Mouse (Mus musculus) frontal cortex, postnatal 25 days (tissue): ENCODE results near the gene Prss48.
A peak's percentile ranks its signal among the peaks of the same experiment; 100 is the strongest.
"Not testable (repeated sequence)": the region's sequence is repeated elsewhere in the genome, so short reads cannot be mapped to it uniquely, and the experiment has no call there.

Experiments used
- DNase-seq, 2 experiments: peaks; one replicate each; pipeline ENCODE4 v3.0.0; 2022; ENCODE audit warnings: low spot score in 2 of 2

The Prss48 gene

GRCm38 (mm10) chr3:86004751-86005150 lies 2.5 kb upstream of the Prss48 start:
- no peak for DNase-seq

DNA sequence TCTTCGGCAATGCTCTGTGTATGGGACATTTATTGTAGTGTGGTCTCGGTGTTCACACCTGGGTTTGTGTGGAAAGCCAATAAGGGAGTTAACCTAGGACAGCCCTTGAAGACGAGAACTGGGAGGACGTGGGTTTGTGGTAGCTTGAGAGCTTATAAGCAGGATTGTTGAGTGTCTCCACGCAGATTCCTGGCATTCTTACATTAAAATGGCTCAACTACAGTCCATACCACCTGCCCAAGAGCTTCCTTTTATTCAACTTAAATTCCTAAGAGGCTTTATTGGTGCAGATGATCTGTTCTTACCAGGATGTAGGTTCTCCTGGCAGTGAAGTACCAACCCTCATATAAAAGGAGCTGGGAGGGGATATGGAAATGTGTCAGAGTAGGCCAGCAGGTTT lies 649 bp upstream of the Prss48 start:
- DNase-seq: no peak

- DNase-seq: no peak
Observed at GRCm38 (mm10) chr3:86001271-86001670, 1.0 kb downstream of the Prss48 start.

DNA sequence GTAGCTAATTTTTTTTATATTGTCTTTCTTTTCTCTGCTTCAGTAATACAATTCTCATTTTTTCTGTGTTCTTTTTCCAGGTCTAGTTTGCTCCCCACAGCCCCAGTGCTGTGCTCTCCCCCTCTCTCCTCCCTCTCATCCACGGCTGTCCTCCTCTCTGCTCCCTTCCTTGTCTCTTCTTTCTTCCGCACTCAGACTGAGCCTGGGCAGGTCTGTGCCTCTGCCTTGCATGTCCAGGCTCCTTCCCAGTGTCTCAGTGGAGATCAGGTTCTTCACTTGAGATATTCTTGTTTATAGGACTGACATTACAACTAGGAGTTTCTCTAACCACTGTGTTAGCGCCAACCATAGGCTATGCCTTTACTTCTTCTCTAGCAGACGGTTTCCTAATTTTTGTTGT lies 7.6 kb downstream of the Prss48 start:
- no peak for DNase-seq

DNA sequence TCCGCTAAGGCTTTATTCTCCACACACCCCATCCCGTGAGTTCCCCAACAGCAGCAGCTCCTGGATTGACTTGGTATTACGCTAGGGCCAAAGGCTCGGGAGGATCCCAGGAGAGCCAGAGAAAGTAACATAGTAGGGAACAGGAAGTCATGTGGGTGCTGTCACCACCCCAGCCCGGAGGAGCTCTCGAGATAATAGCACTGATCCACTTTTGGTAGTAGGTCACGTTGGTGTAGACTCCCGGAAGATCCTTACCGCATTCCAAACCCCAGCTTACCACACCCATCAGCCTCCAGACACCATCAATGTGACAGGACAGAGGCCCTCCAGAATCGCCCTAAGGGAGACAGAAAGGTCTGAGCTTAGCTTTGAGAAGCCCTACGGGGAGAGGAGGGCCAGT lies 8.5 kb downstream of the Prss48 start:
- DNase-seq: no peak

DNA sequence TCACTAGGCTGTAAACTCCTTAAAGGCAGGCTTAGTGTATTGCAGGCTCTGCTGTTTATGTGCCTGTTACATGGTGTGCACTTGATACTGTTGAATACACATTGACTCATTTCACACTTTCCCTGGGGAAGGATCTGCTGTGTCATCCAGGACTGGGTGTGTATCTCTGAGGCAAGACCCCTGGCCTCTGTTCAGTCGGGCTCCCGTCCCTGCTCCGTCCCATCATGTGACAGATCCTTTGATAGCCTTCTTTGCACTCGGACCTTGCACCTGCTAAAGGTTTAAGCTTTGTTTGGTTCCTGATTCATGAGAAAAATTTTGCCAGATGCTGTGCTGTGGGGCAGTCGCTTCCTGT lies 10.5 kb downstream of the Prss48 start:
- DNase-seq: no peak

DNA sequence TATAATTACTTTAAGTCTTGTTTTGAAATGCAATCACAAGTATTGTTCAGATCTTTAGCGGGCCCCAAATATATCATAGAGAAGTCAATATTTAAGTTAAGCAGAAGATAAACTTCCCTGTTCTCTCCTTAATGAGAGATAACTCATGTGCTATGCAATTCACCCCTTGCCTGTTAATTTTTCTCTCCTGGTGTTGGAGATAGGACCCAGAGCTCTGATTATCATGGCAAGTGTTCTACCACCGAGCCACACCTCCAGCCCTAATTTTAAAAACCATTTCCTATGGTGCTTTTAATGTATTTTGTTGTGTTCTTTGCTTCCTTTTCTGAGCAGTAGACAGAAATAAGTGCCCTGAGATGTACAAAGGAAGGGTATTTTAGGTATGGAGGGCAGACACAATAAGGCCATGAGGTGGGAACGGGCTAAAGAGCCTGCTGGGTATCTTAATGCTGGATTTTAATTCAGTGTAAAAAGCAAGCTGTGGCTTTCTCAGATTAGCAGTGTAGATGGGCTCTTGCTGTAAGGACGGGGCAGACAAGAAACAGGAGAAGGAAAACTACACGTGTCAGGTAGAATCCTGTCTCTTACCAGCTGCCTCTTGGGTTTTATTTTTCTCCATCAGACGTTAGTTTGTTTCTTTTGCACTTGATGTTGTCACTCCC lies 11.0 kb downstream of the Prss48 start:
- no peak for DNase-seq

DNA sequence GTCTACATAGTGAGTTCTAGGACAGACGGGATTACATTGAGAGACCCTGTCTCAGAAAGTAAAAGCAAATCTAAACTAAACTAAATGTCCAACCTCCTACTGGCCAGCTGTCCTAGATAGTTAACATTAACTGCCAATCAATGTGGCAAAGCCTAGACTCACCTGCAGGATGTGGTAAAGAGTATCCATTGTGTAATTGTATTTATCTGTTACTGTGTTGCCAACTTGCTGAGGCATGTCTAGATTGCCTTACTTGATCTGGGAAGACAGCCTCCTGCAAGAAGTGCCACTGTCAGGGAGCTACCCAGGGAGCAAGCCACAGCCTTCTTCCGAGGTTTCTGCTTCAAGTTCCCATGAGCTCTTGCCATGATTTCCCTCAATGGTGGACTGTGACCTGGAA lies 15.1 kb downstream of the Prss48 start:
- no peak for DNase-seq

GRCm38 (mm10) chr3:85984537-85984936 lies 17.8 kb downstream of the Prss48 start:
- no peak for DNase-seq

DNA sequence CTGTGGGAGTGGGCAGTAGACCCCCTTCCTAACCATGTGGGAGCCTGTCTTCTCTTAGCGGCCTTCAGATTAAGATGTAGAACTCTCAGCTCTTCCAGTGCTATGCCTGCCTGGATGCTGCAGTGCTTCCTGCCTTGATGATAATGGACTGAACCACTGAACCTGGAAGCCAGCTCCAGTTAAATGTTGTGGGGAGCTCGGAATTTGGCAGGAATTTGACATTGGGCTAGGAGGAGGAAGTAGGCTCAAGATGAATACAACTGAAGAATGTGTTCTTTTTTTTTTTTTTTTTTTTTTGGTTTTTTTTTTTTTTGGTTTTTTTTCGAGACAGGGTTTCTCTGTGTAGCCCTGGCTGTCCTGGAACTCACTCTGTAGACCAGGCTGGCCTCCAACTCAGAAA lies 20.5 kb downstream of the Prss48 start:
- DNase-seq: not testable (repeated sequence)

GRCm38 (mm10) chr3:85980036-85980435 lies 22.3 kb downstream of the Prss48 start:
- no peak for DNase-seq

GRCm38 (mm10) chr3:85974451-85974850 lies 27.8 kb downstream of the Prss48 start:
- DNase-seq: no peak

DNA sequence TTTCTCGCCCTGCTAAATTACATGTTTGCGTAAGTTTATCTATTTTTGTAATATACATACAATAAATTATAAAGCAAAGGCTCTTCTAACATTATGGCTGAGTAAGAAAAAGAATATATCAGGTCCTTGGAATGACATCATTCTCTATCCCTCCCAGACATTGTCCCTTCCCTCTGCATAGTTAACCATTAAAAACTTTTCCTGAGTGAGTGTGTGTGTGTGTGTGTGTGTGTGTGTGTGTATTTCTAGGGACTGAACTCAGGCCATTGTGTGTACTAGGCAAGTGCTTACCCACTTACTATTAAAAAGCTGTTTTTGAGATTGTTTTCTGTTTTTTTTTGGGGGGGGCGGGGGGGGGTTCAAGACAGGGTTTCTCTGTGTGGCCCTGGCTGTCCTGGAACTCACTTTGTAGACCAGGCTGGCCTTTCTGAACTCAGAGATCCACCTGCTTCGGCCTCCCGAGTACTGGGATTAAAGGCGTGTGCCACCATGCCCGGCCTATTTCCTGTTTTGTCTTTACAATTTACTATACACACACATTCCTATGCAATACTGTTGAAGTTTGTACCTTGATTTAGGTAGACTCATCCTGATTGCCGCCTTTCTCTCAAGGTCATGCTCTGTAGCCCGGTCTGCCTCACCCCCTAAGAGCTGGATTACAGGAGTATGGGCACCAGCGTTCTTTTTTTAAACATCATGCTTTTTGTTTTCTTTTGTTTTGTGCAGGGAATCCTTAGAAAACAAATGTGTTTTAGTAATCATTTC lies 28.7 kb downstream of the Prss48 start:
- no peak for DNase-seq

DNA sequence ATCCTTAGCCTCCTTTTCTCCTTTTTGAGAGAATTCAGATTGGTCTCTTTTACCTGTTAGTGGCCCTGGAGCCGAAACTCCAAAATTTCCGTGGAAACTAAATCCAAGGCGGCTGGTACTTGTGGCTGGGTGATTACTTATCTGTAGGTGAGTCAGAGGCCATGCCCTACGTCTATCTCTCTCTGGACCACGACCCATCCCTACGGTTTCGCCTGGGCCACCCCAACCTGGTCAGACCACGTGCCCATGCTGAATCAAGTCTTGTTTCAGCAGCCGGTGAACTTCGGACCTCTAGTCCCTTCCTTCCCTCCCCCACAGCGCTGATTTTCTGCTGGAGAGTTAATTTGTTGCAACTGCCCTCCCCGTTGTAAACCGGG lies 30.7 kb downstream of the Prss48 start:
- no peak for DNase-seq

- DNase-seq: peak; percentile 15 to 39
Observed at GRCm38 (mm10) chr3:85970742-85971598, 31.3 kb downstream of the Prss48 start, which contains the start of gene Sh3d19. Gene Sh3d19 (plus strand): TSS chr3:85971109.

GRCm38 (mm10) chr3:85969040-85969439 lies 33.3 kb downstream of the Prss48 start:
- DNase-seq: no peak

GRCm38 (mm10) chr3:85965479-85965878 lies 36.8 kb downstream of the Prss48 start:
- DNase-seq: no peak

GRCm38 (mm10) chr3:85961134-85961533 lies 41.2 kb downstream of the Prss48 start:
- no peak for DNase-seq

DNA sequence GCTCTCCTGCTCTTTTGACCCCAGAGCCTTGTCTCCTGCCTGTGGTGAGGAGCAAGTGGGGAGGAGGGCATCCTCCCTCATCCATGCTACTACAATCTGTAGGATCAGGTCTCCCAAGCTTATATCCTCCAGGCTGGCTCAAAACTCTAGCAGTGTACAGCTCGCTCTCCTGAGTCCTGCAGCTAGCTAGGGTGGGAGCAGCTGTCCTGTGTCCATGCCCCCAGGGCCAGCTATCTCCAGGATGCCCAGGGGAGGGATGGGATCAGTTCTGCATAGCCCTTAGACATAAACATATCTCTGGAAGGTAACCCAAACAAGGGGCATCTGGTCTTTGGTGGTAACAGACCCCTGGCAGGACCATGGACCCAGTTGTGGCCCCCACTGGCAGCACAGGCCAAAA lies 42.6 kb downstream of the Prss48 start:
- DNase-seq: no peak

DNA sequence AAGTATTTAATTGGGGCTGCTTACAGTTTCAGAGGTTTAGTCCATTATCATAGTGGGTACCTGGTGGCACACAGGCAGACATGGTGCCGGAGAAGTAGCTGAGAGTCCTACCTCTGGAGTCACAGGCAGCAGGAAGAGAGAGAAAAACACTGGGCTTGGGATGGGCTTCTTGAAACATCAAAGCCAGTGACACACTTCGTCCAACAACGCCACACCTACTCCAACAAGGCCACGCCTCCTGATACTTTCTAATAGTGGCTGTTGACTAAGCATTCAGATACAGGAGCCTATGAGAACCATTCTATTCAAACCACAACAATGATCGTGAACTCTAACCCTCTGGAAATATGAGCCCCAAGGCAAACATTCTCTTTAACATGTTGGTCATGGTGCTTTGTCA lies 46.6 kb downstream of the Prss48 start:
- DNase-seq: no peak

GRCm38 (mm10) chr3:85955269-85955668 lies 47.0 kb downstream of the Prss48 start:
- no peak for DNase-seq

GRCm38 (mm10) chr3:85952696-85953283 lies 49.5 kb downstream of the Prss48 start:
- DNase-seq: no peak
